Mouse (Mus musculus) thymus, postnatal 10 days (tissue): ENCODE data around the gene Dnaaf1.

Source experiments
- DNase-seq, 2 experiments: peaks; one replicate each; pipeline ENCODE4 v3.0.0; 2021; ENCODE audit warnings: low spot score in 2 of 2

Gene Dnaaf1

GRCm38 (mm10) chr8:119623061-119623460, 48.0 kb downstream of the Dnaaf1 start:
- DNase-seq: no peak

GRCm38 (mm10) chr8:119623744-119624143, 48.7 kb downstream of the Dnaaf1 start:
- no peak for DNase-seq

DNA sequence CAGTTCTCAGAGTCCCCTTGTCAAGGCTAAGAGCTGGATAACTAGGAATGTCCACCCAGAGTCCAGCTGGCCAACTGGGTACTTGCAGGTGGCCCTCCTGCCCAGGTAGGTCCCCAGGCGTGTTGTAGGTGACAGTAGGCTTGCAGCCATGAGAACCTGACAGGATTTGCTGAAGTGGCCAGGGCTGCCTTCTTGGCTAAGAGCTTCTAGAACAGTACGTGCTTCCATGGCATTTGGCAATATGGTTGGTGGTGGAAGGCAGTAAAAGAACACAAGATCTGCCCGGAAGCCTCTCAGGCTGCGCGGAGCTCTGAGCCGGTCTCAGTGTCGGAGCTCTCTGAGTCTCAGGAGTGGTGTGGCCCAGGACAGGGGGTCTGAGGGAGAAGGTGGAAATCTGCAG, 49.9 kb downstream of the Dnaaf1 start:
- DNase-seq: no peak

GRCm38 (mm10) chr8:119625788-119626187, 50.8 kb downstream of the Dnaaf1 start:
- DNase-seq: no peak

DNA sequence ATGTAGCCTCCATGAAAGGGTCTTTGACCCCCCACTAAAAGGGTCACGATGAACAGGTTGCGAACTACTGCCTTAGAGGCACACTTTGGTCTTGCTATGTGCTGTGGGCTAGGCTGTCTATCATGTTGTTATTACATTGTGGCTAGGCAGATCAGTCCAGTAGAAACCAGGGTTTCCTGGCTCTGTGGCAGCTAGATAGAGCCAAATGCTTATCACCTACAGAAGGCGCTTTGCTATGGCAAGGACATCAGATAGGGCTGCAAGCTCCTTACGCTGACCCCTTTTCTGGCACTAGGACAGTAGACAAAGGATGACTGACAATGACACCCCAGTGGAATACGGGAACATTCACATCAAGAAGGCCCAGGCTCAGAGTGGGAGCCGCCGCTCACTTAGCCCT, 52.2 kb downstream of the Dnaaf1 start:
- no peak for DNase-seq

GRCm38 (mm10) chr8:119627613-119628359, 52.8 kb downstream of the Dnaaf1 start:
- DNase-seq: no peak

GRCm38 (mm10) chr8:119630841-119631240, 55.8 kb downstream of the Dnaaf1 start:
- DNase-seq: no peak

DNA sequence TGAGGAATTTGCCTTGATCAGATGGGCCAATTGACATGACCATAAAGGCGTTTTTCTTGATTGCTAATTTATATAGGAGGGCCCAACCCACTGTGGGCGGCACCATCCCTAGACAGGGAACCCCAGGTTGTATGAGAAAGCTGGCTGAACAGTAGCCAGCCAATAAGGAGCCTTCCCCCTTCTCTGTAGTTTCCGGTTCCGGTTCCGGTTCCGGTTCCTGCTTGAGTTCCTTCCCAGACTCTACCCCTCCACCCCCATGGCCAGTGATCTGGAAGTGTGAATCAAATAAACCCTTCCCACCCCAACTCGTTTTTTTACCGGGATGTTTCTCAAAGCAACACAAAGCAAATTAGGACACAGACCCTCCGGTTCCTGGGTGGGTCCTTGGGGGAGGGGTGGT, 57.2 kb downstream of the Dnaaf1 start:
- no peak for DNase-seq

- no peak for DNase-seq
Observed at GRCm38 (mm10) chr8:119632909-119633308, 57.9 kb downstream of the Dnaaf1 start.

GRCm38 (mm10) chr8:119634616-119635336, 59.7 kb downstream of the Dnaaf1 start:
- no peak for DNase-seq

- DNase-seq: no peak
Observed at GRCm38 (mm10) chr8:119635378-119635777, 60.3 kb downstream of the Dnaaf1 start, which contains the start of gene Kcng4. Gene Kcng4, minus strand, starts transcription at chr8:119635680.

GRCm38 (mm10) chr8:119635958-119636357, 60.9 kb downstream of the Dnaaf1 start:
- DNase-seq: no peak

GRCm38 (mm10) chr8:119636766-119637165, 61.7 kb downstream of the Dnaaf1 start:
- DNase-seq: no peak

DNA sequence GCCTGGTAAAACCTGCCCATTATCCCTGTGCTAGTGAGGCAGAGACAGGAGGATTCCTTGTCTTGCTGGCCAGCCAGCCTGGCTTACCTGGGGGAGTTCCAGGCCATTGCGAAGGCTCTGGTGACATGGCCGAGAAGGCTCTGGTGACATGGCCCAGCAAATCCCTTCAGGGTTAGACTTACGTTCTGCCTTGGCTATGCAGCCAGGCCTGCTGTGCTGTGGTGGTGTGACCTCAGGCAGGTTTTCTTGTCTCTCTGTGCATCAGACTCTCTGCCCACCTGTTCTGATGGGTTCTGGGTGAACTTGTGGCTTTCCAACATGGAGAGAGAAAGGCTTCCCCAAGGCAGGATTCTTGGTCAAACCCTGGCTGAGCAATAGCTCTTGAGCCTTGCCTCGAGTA, 62.3 kb downstream of the Dnaaf1 start:
- no peak for DNase-seq

DNA sequence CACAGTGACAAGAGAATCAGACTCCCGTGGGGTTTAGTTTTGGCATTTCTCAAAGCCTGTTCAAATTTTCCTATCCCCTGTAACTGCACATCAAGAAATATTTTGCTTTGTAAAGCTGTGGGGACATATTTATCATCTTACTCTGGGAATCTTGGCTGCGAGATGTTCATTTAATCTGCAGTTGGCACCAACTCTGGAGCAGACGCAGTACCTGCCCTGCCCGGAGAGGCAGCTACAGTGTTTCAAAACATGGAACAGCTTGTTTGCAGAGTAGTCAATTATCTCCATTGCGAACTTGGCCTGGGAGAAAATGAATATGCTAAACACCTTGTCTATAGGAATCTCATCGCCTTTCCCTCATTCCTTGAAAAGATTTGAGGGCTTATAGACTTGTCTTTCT, 63.2 kb downstream of the Dnaaf1 start:
- DNase-seq: no peak

- DNase-seq: no peak
Observed at GRCm38 (mm10) chr8:119639798-119640197, 64.8 kb downstream of the Dnaaf1 start.

DNA sequence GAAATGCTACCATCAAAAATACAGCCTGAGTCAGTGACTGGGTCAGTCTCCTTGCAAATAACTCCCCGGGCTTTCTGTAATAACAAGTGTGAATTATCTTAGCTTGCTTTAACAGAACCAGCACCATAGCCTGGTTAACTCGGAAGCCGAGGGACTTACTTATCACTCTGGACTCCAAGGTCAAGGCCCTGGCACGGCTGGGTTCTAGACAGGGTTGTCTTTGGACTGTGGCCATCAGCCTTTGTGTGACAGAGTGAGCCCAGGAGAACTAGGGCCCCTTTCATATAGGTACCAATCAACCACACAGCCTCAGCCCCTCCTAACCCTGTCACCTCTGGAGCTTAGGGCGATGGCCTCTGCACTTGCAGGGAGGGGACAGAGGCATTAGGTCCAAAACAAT, 66.0 kb downstream of the Dnaaf1 start:
- no peak for DNase-seq

GRCm38 (mm10) chr8:119642960-119643359, 67.9 kb downstream of the Dnaaf1 start:
- DNase-seq: no peak

- DNase-seq: no peak
Observed at GRCm38 (mm10) chr8:119644429-119644960, 69.5 kb downstream of the Dnaaf1 start.

- no peak for DNase-seq
Observed at GRCm38 (mm10) chr8:119644981-119645597, 70.1 kb downstream of the Dnaaf1 start.

- no peak for DNase-seq
Observed at GRCm38 (mm10) chr8:119646197-119646596, 71.2 kb downstream of the Dnaaf1 start.

- no peak for DNase-seq
Observed at GRCm38 (mm10) chr8:119646846-119647245, 71.8 kb downstream of the Dnaaf1 start.
